In genomic region chr19:30128177-30128576, GRCm38 (mm10) we compare ENCODE assay signal across 9 mouse cellular contexts. TPM values are rescaled to one million over a fixed set of nuclear protein-coding genes. Genes with fewer than 3 reads are reported as not detected.
DNase-seq lines count a peak whose midpoint lies in the region; ATAC-seq lines count a peak whose summit lies in the region.
"Had no signal": no experiment of that assay in that cellular context is flagged by ENCODE, and none has a peak within 500 bp of the region (broad histone marks: within the 10 kb centered on the region; RNA-seq: fewer than 3 reads in every experiment).

No protein-coding gene starts in this region.

- no peak overlapping the region for H3K4me2 ChIP-seq in embryonic facial prominence, embryonic 11.5 days (ENCODE audit: low read depth, low read length)
- H3K4me2 ChIP-seq: limb, embryonic 12.5 days had no signal

- H3K27me3 ChIP-seq in embryonic facial prominence, embryonic 11.5 days (ENCODE audit: control insufficient read depth, insufficient read depth, low read length), result no peaks in the 10 kb centered on the region
- H3K27me3 ChIP-seq in embryonic facial prominence, embryonic 10.5 days (replicated peaks; ENCODE audit: low read depth, poor library complexity, severe bottlenecking), result no peaks in the 10 kb centered on the region
- H3K27me3 ChIP-seq: limb, embryonic 12.5 days had no signal

- 72% methylated on average over 4 of the region's 4 CpGs for WGBS in embryonic facial prominence, embryonic 11.5 days
- 75% methylated on average over 4 of the region's 4 CpGs for WGBS in embryonic facial prominence, embryonic 10.5 days

- no peaks in the 10 kb centered on the region for H3K4me1 ChIP-seq in embryonic facial prominence, embryonic 11.5 days (ENCODE audit: control insufficient read depth, insufficient read depth, low read length)
- no peaks in the 10 kb centered on the region for H3K4me1 ChIP-seq in embryonic facial prominence, embryonic 10.5 days

- no peak for ATAC-seq in embryonic facial prominence, embryonic 11.5 days (replicated peaks; ENCODE audit: insufficient number of reproducible peaks, low FRiP score, low TSS enrichment, low read depth)
- peak; percentile 77 for ATAC-seq in megakaryocyte progenitor cell, adult 5-6 weeks (replicated peaks; ENCODE audit: poor library complexity)
- ATAC-seq in megakaryocyte, adult 5-6 weeks (ENCODE audit: poor library complexity, severe bottlenecking), result no peak

- intact Hi-C loops in left cerebral cortex, postnatal 14 days (cut with DNase I), result loop anchor here (5.0 kb wide), 1 partner anchor 301 kb away; no protein-coding TSS in a partner anchor

- no peaks in the 10 kb centered on the region for H3K9me3 ChIP-seq in embryonic facial prominence, embryonic 11.5 days (replicated peaks; ENCODE audit: control insufficient read depth, low read length)
- no peaks in the 10 kb centered on the region for H3K9me3 ChIP-seq in embryonic facial prominence, embryonic 10.5 days
- H3K9me3 ChIP-seq: limb, embryonic 12.5 days had no signal

- no peak overlapping the region for H3K9ac ChIP-seq in embryonic facial prominence, embryonic 11.5 days (replicated peaks; ENCODE audit: low read length)
- H3K9ac ChIP-seq: limb, embryonic 12.5 days had no signal

- no peaks in the 10 kb centered on the region for H3K36me3 ChIP-seq in embryonic facial prominence, embryonic 11.5 days (replicated peaks; ENCODE audit: control insufficient read depth, insufficient read depth, low read depth, low read length)
- H3K36me3 ChIP-seq in embryonic facial prominence, embryonic 10.5 days (replicated peaks), result peaks cover 32% of the 10 kb centered on the region
- H3K36me3 ChIP-seq: limb, embryonic 12.5 days had no signal

- H3K27ac ChIP-seq in embryonic facial prominence, embryonic 11.5 days (replicated peaks; ENCODE audit: low read depth, low read length), result no peak overlapping the region
- no peak overlapping the region for H3K27ac ChIP-seq in embryonic facial prominence, embryonic 10.5 days (replicated peaks)
- H3K27ac ChIP-seq: limb, embryonic 12.5 days had no signal

- H3K4me3 ChIP-seq in embryonic facial prominence, embryonic 11.5 days (ENCODE audit: low read depth, low read length), result no peak overlapping the region
- no peak overlapping the region for H3K4me3 ChIP-seq in embryonic facial prominence, embryonic 10.5 days
- H3K4me3 ChIP-seq: limb, embryonic 12.5 days had no signal

- DNase-seq in embryonic facial prominence, embryonic 11.5 days (ENCODE audit: low spot score), result peak; percentile 78
- DNase-seq in embryonic facial prominence, embryonic 10.5 days (ENCODE audit: low spot score), result no peak
- peak; percentile 61 to 76 for DNase-seq in left cerebral cortex, postnatal 14 days (ENCODE audit: low spot score in 2 of 2)
- DNase-seq in left cerebral cortex, adult 18-20 months (ENCODE audit: low spot score in 2 of 2), result no peak
- peak; percentile 26 for DNase-seq in ZHBTc4 (ENCODE audit: low read depth, low spot score)
- no peak for DNase-seq in thymus, postnatal 36 days

RNA-seq across cellular contexts. Expression of gene Gldc, which starts 47.1 kb away (rescaled TPM):
- polyA plus RNA-seq in embryonic facial prominence, embryonic 11.5 days (2014; fragmentation: Nextera tagmentation; extraction: Ambion mirVana), result 6.3 and 9.4 TPM in 2 replicates
- 14.6 and 17.2 TPM in 2 replicates for polyA plus RNA-seq in embryonic facial prominence, embryonic 10.5 days (2016; fragmentation: Nextera tagmentation; extraction: Ambion mirVana)
- total RNA-seq in left cerebral cortex, postnatal 14 days (2021), result 10 to 100 TPM; 18.1 to 18.2 TPM
- total RNA-seq in left cerebral cortex, adult 18-20 months (2021), result 10 to 100 TPM; 23.1 to 23.7 TPM
- not detected in 2 replicates for total RNA-seq in megakaryocyte progenitor cell, adult 5-6 weeks (2015)
- not detected in 2 replicates for total RNA-seq in megakaryocyte progenitor cell, adult 5-6 weeks (2017)
- total RNA-seq in megakaryocyte, adult 5-6 weeks (2015), result not detected in 2 replicates
- not detected in 2 replicates for total RNA-seq in megakaryocyte, adult 5-6 weeks (2017)

Comparison
In these comparisons a context has a peak if more than half of its experiments do, and no peak if none do; other contexts are left out.
1. DNase-seq: peak in embryonic facial prominence, embryonic 11.5 days (single experiment), left cerebral cortex, postnatal 14 days (2 of 2) and ZHBTc4 (single experiment); none in embryonic facial prominence, embryonic 10.5 days (single experiment), left cerebral cortex, adult 18-20 months (0 of 2) and thymus, postnatal 36 days (0 of 2).
2. RNA of gene Gldc, which starts 47.1 kb away (total RNA-seq): 23.1 to 23.7 TPM in left cerebral cortex, adult 18-20 months and 18.1 to 18.2 TPM in left cerebral cortex, postnatal 14 days; not detected in megakaryocyte, adult 5-6 weeks and not detected in megakaryocyte progenitor cell, adult 5-6 weeks; every median in the first group is over 10 times any median in the second.